Mouse (Mus musculus): ENCODE measurements around the gene Lingo1.

GRCm38 (mm10) chr9:56627295-56627694 is 169.0 kb downstream of the Lingo1 start:
- TF ChIP-seq CTCF (IDR thresholded peaks at IDR 0.05; ENCODE audit: extremely low read depth, insufficient read depth, insufficient read length, insufficient replicate concordance) (no peak), POLR2A (IDR thresholded peaks at IDR 0.05; ENCODE audit: low read depth, low read length) (no peak)

Measured in spleen, adult 2 months (tissue).